Mouse (Mus musculus): ENCODE results near the gene Stab1. TPM values are rescaled to one million over a fixed set of nuclear protein-coding genes. Genes with fewer than 3 reads are reported as not detected.

The Stab1 gene
- polyA plus RNA-seq, 1 experiment from 2014 or later: 49.5 TPM

- peaks cover 49% of the 10 kb centered on the region for H3K36me3 ChIP-seq
- peak overlapping the region; percentile 97 for H3K9ac ChIP-seq
- H3K9me3 ChIP-seq: no peaks in the 10 kb centered on the region
- H3K27me3 ChIP-seq (replicated peaks): no peaks in the 10 kb centered on the region
- WGBS: 72% methylated on average over 13 of the region's 13 CpGs
- peak overlapping the region; percentile 82 for H3K4me3 ChIP-seq
- no peak for ATAC-seq (ENCODE audit: extremely low read depth, insufficient number of reproducible peaks, low FRiP score, low TSS enrichment)
- peak overlapping the region; percentile 100 for H3K27ac ChIP-seq (replicated peaks)
- H3K4me1 ChIP-seq: peaks cover 55% of the 10 kb centered on the region
- peak overlapping the region; percentile 82 for H3K4me2 ChIP-seq
Measured at GRCm38 (mm10) chr14:31207070-31207830, 38.8 kb upstream of the Stab1 start.

GRCm38 (mm10) chr14:31206472-31206981 is 38.1 kb upstream of the Stab1 start:
- WGBS: under 1% methylated on average over 48 of the region's 48 CpGs
- Histone ChIP-seq H3K9ac (peak overlapping the region; percentile 97), H3K4me1 (peaks cover 55% of the 10 kb centered on the region), H3K27ac (replicated peaks) (peak overlapping the region; percentile 100), H3K4me2 (peak overlapping the region; percentile 82), H3K9me3 (no peaks in the 10 kb centered on the region), H3K4me3 (peak overlapping the region; percentile 82), H3K27me3 (replicated peaks) (no peaks in the 10 kb centered on the region), H3K36me3 (peaks cover 49% of the 10 kb centered on the region)
- ATAC-seq (ENCODE audit: extremely low read depth, insufficient number of reproducible peaks, low FRiP score, low TSS enrichment): peak; percentile 32

- H3K4me2 ChIP-seq: peak overlapping the region; percentile 82
- peak overlapping the region; percentile 82 for H3K4me3 ChIP-seq
- peaks cover 53% of the 10 kb centered on the region for H3K4me1 ChIP-seq
- no peaks in the 10 kb centered on the region for H3K27me3 ChIP-seq (replicated peaks)
- no peak for ATAC-seq (ENCODE audit: extremely low read depth, insufficient number of reproducible peaks, low FRiP score, low TSS enrichment)
- peaks cover 49% of the 10 kb centered on the region for H3K36me3 ChIP-seq
- H3K9me3 ChIP-seq: no peaks in the 10 kb centered on the region
- H3K27ac ChIP-seq (replicated peaks): peak overlapping the region; percentile 100
- H3K9ac ChIP-seq: peak overlapping the region; percentile 97
- under 1% methylated on average over 39 of the region's 39 CpGs for WGBS
Measured at GRCm38 (mm10) chr14:31205562-31206467, 37.4 kb upstream of the Stab1 start.

- Histone ChIP-seq H3K36me3 (peaks cover 52% of the 10 kb centered on the region), H3K4me3 (peak overlapping the region; percentile 82), H3K27me3 (replicated peaks) (no peaks in the 10 kb centered on the region), H3K27ac (replicated peaks) (peak overlapping the region; percentile 100), H3K9me3 (no peaks in the 10 kb centered on the region), H3K4me1 (peaks cover 56% of the 10 kb centered on the region), H3K9ac (peak overlapping the region; percentile 97), H3K4me2 (peak overlapping the region; percentile 82)
- WGBS: 6% methylated on average over 8 of the region's 8 CpGs
- ATAC-seq (ENCODE audit: extremely low read depth, insufficient number of reproducible peaks, low FRiP score, low TSS enrichment): no peak
Measured at GRCm38 (mm10) chr14:31205244-31205561, 36.8 kb upstream of the Stab1 start.

- H3K27ac ChIP-seq (replicated peaks): peak overlapping the region; percentile 100
- peak overlapping the region; percentile 82 for H3K4me2 ChIP-seq
- ATAC-seq (ENCODE audit: extremely low read depth, insufficient number of reproducible peaks, low FRiP score, low TSS enrichment): no peak
- WGBS: 52% methylated on average over 4 of the region's 4 CpGs
- H3K4me1 ChIP-seq: peaks cover 56% of the 10 kb centered on the region
- H3K9me3 ChIP-seq: no peaks in the 10 kb centered on the region
- peak overlapping the region; percentile 97 for H3K9ac ChIP-seq
- peak overlapping the region; percentile 82 for H3K4me3 ChIP-seq
- no peaks in the 10 kb centered on the region for H3K27me3 ChIP-seq (replicated peaks)
- peaks cover 52% of the 10 kb centered on the region for H3K36me3 ChIP-seq
Measured at GRCm38 (mm10) chr14:31204844-31205243, 36.4 kb upstream of the Stab1 start.

GRCm38 (mm10) chr14:31200038-31200437 is 31.6 kb upstream of the Stab1 start:
- no peak overlapping the region for H3K4me2 ChIP-seq
- no peaks in the 10 kb centered on the region for H3K9me3 ChIP-seq
- peaks cover 94% of the 10 kb centered on the region for H3K36me3 ChIP-seq
- no peak for ATAC-seq (ENCODE audit: extremely low read depth, insufficient number of reproducible peaks, low FRiP score, low TSS enrichment)
- peaks cover 88% of the 10 kb centered on the region for H3K4me1 ChIP-seq
- no peak overlapping the region for H3K4me3 ChIP-seq
- 0 out of 2 replicates have a peak overlapping the region, but pooled peaks have one; percentile 4 for H3K27ac ChIP-seq (replicated peaks)
- H3K27me3 ChIP-seq (replicated peaks): no peaks in the 10 kb centered on the region
- 70% methylated on average over 3 of the region's 3 CpGs for WGBS
- 0 out of 2 replicates have a peak overlapping the region, but pooled peaks have one; percentile 8 for H3K9ac ChIP-seq

- WGBS: 86% methylated on average over 7 of the region's 7 CpGs
- H3K27ac ChIP-seq (replicated peaks): 0 out of 2 replicates have a peak overlapping the region, but pooled peaks have one; percentile 4
- no peaks in the 10 kb centered on the region for H3K27me3 ChIP-seq (replicated peaks)
- no peak overlapping the region for H3K9ac ChIP-seq
- H3K4me1 ChIP-seq: peaks cover 88% of the 10 kb centered on the region
- H3K36me3 ChIP-seq: peaks cover 96% of the 10 kb centered on the region
- no peaks in the 10 kb centered on the region for H3K9me3 ChIP-seq
- no peak overlapping the region for H3K4me2 ChIP-seq
- ATAC-seq (ENCODE audit: extremely low read depth, insufficient number of reproducible peaks, low FRiP score, low TSS enrichment): no peak
- H3K4me3 ChIP-seq: no peak overlapping the region
Measured at GRCm38 (mm10) chr14:31199599-31199998, 31.2 kb upstream of the Stab1 start.

GRCm38 (mm10) chr14:31197547-31198516 is 29.4 kb upstream of the Stab1 start:
- Histone ChIP-seq H3K27ac (replicated peaks) (peak overlapping the region; percentile 25), H3K36me3 (peaks cover 96% of the 10 kb centered on the region), H3K9me3 (no peaks in the 10 kb centered on the region), H3K4me2 (peak overlapping the region; percentile 37), H3K27me3 (replicated peaks) (no peaks in the 10 kb centered on the region), H3K4me1 (peaks cover 91% of the 10 kb centered on the region), H3K4me3 (no peak overlapping the region), H3K9ac (peak overlapping the region; percentile 48; the same call in 1 of the 2 replicates)
- peak; percentile 37; the same call in 1 of the 2 replicates for ATAC-seq (ENCODE audit: extremely low read depth, insufficient number of reproducible peaks, low FRiP score, low TSS enrichment)
- 45% methylated on average over 16 of the region's 16 CpGs for WGBS

- ATAC-seq (ENCODE audit: extremely low read depth, insufficient number of reproducible peaks, low FRiP score, low TSS enrichment): no peak
- peaks cover 99% of the 10 kb centered on the region for H3K4me1 ChIP-seq
- peak overlapping the region; percentile 63 for H3K9ac ChIP-seq
- H3K27me3 ChIP-seq (replicated peaks): no peaks in the 10 kb centered on the region
- H3K36me3 ChIP-seq: peaks cover 96% of the 10 kb centered on the region
- no peaks in the 10 kb centered on the region for H3K9me3 ChIP-seq
- H3K4me2 ChIP-seq: peak overlapping the region; percentile 50; the same call in 1 of the 2 replicates
- H3K4me3 ChIP-seq: no peak overlapping the region
- H3K27ac ChIP-seq (replicated peaks): peak overlapping the region; percentile 92
Measured at GRCm38 (mm10) chr14:31195968-31196367, 27.5 kb upstream of the Stab1 start.

GRCm38 (mm10) chr14:31195521-31195920 is 27.1 kb upstream of the Stab1 start:
- peaks cover 96% of the 10 kb centered on the region for H3K36me3 ChIP-seq
- H3K4me1 ChIP-seq: peaks cover 99% of the 10 kb centered on the region
- 0 out of 2 replicates have a peak overlapping the region, but pooled peaks have one; percentile 8 for H3K4me3 ChIP-seq
- H3K27me3 ChIP-seq (replicated peaks): no peaks in the 10 kb centered on the region
- peak overlapping the region; percentile 92 for H3K27ac ChIP-seq (replicated peaks)
- H3K9me3 ChIP-seq: no peaks in the 10 kb centered on the region
- H3K9ac ChIP-seq: peak overlapping the region; percentile 63
- WGBS: 77% methylated on average over 4 of the region's 4 CpGs
- ATAC-seq (ENCODE audit: extremely low read depth, insufficient number of reproducible peaks, low FRiP score, low TSS enrichment): no peak
- H3K4me2 ChIP-seq: peak overlapping the region; percentile 50
